Mouse (Mus musculus): ENCODE results near the gene Cabp4. TPM values are rescaled to one million over a fixed set of nuclear protein-coding genes. Genes with fewer than 3 reads are reported as not detected.

The Cabp4 gene
- total RNA-seq, 2 experiments from 2014 or later: not detected

GRCm38 (mm10) chr19:4166678-4167476 is 23.0 kb upstream of the Cabp4 start:
- ATAC-seq (replicated peaks; ENCODE audit: poor library complexity, severe bottlenecking): no peak

- no peak for ATAC-seq (replicated peaks; ENCODE audit: poor library complexity, severe bottlenecking)
Observed at GRCm38 (mm10) chr19:4164721-4165120, 20.9 kb upstream of the Cabp4 start.

GRCm38 (mm10) chr19:4164100-4164499 is 20.3 kb upstream of the Cabp4 start:
- no peak for ATAC-seq (replicated peaks; ENCODE audit: poor library complexity, severe bottlenecking)

- no peak for ATAC-seq (replicated peaks; ENCODE audit: poor library complexity, severe bottlenecking)
Observed at GRCm38 (mm10) chr19:4163543-4163887, 19.7 kb upstream of the Cabp4 start.

- ATAC-seq (replicated peaks; ENCODE audit: poor library complexity, severe bottlenecking): peak; percentile 90
Observed at GRCm38 (mm10) chr19:4162646-4163542, 19.1 kb upstream of the Cabp4 start, which contains the start of gene Rps6kb2. TSS of gene Rps6kb2 (minus strand) at chr19:4163354.

- no peak for ATAC-seq (replicated peaks; ENCODE audit: poor library complexity, severe bottlenecking)
Observed at GRCm38 (mm10) chr19:4159049-4159448, 15.2 kb upstream of the Cabp4 start.

- no peak for ATAC-seq (replicated peaks; ENCODE audit: poor library complexity, severe bottlenecking)
Observed at GRCm38 (mm10) chr19:4156771-4157170, 12.9 kb upstream of the Cabp4 start.

GRCm38 (mm10) chr19:4156073-4156579 is 12.3 kb upstream of the Cabp4 start:
- ATAC-seq (replicated peaks; ENCODE audit: poor library complexity, severe bottlenecking): no peak

- ATAC-seq (replicated peaks; ENCODE audit: poor library complexity, severe bottlenecking): no peak
Observed at GRCm38 (mm10) chr19:4155223-4156072, 11.6 kb upstream of the Cabp4 start.

GRCm38 (mm10) chr19:4154437-4155222 is 10.8 kb upstream of the Cabp4 start:
- peak; percentile 63 for ATAC-seq (replicated peaks; ENCODE audit: poor library complexity, severe bottlenecking)

- no peak for ATAC-seq (replicated peaks; ENCODE audit: poor library complexity, severe bottlenecking)
Observed at GRCm38 (mm10) chr19:4153232-4153654, 9.4 kb upstream of the Cabp4 start, which contains the start of gene Ptprcap. TSS of gene Ptprcap (plus strand) at chr19:4153604.

GRCm38 (mm10) chr19:4152445-4153231 is 8.8 kb upstream of the Cabp4 start:
- ATAC-seq (replicated peaks; ENCODE audit: poor library complexity, severe bottlenecking): no peak

- ATAC-seq (replicated peaks; ENCODE audit: poor library complexity, severe bottlenecking): no peak
Observed at GRCm38 (mm10) chr19:4151898-4152297, 8.1 kb upstream of the Cabp4 start.

GRCm38 (mm10) chr19:4151488-4151860 is 7.6 kb upstream of the Cabp4 start:
- ATAC-seq (replicated peaks; ENCODE audit: poor library complexity, severe bottlenecking): no peak

GRCm38 (mm10) chr19:4150567-4151487 is 7.0 kb upstream of the Cabp4 start:
- ATAC-seq (replicated peaks; ENCODE audit: poor library complexity, severe bottlenecking): no peak

- no peak for ATAC-seq (replicated peaks; ENCODE audit: poor library complexity, severe bottlenecking)
Observed at GRCm38 (mm10) chr19:4149764-4150461, 6.1 kb upstream of the Cabp4 start.

- ATAC-seq (replicated peaks; ENCODE audit: poor library complexity, severe bottlenecking): no peak
Observed at GRCm38 (mm10) chr19:4149283-4149682, 5.5 kb upstream of the Cabp4 start.

Data from granulocyte monocyte progenitor cell, adult 5-6 weeks (primary cell).